Comparison of ENCODE assay signal across 8 mouse cellular contexts in genomic region chrX:36982892-36983653, GRCm38 (mm10). TPM values are rescaled to one million over a fixed set of nuclear protein-coding genes. Genes with fewer than 3 reads are reported as not detected.
DNase-seq lines count a peak whose midpoint lies in the region.

No protein-coding gene starts in this region.

- peak; percentile 7 for DNase-seq in embryo, embryonic 11 days
- no peak for DNase-seq in embryo, embryonic 9.5 days (ENCODE audit: extremely low spot score)
- peak; percentile 22 for DNase-seq in right cerebral cortex, postnatal 4 days
- no peak for DNase-seq in right cerebral cortex, postnatal 25 days
- DNase-seq in heart, postnatal 4 days = peak; percentile 57
- peak; percentile 14 for DNase-seq in testis, postnatal 14 days (ENCODE audit: low spot score)
- no peak for DNase-seq in layer of hippocampus, adult 11-12 months (ENCODE audit: low spot score)
- DNase-seq in urinary bladder, postnatal 10 days (ENCODE audit: low spot score) = no peak

RNA-seq across cellular contexts. Expression of gene Sept6, which starts 8.5 kb away (rescaled TPM):
- 10 to 100 TPM; 44.5 to 47.9 TPM for total RNA-seq in heart, postnatal 4 days (2021)

Comparison
In these comparisons a context has a peak if more than half of its experiments do, and no peak if none do; other contexts are left out.
1. DNase-seq: peak in embryo, embryonic 11 days (single experiment), right cerebral cortex, postnatal 4 days (single experiment), heart, postnatal 4 days (single experiment) and testis, postnatal 14 days (single experiment); none in embryo, embryonic 9.5 days (single experiment), right cerebral cortex, postnatal 25 days (single experiment), layer of hippocampus, adult 11-12 months (single experiment) and urinary bladder, postnatal 10 days (single experiment).